Mouse (Mus musculus) C2C12 (cell line): ENCODE results near the gene Ap4b1.

Experiments
- CEBPB ChIP-seq: IDR thresholded peaks from one replicate; pipeline ENCODE4 v1.6.1; 2011; ENCODE audit warnings: low read depth, mild to moderate bottlenecking, control low read depth, moderate library complexity
- CTCF ChIP-seq: IDR thresholded peaks from one replicate; pipeline ENCODE4 v1.5.1; 2011; ENCODE audit not compliant: control insufficient read depth, insufficient read depth, insufficient read length
- MAX ChIP-seq: IDR thresholded peaks from one replicate; pipeline ENCODE4 v1.6.1; 2011; ENCODE audit warnings: mild to moderate bottlenecking, control low read depth
- MYOD1 ChIP-seq: IDR thresholded peaks from one replicate; pipeline ENCODE4 v1.6.1; 2011; ENCODE audit warnings: low read depth; ENCODE audit not compliant: control insufficient read depth, insufficient read length
- MYOG ChIP-seq: IDR thresholded peaks from one replicate; pipeline ENCODE4 v1.6.1; 2011; ENCODE audit not compliant: control insufficient read depth, insufficient read length; ENCODE audit errors: extremely low read depth
- USF1 ChIP-seq: IDR thresholded peaks from one replicate; pipeline ENCODE4 v1.6.1; 2011; ENCODE audit warnings: low read depth, mild to moderate bottlenecking, control low read depth, moderate library complexity

- no peak for TF ChIP-seq CTCF
- TF ChIP-seq MAX = no peak
- TF ChIP-seq USF1 = no peak
- TF ChIP-seq MYOG = no peak
- no peak for TF ChIP-seq CEBPB
- TF ChIP-seq MYOD1 = no peak
Observed at GRCm38 (mm10) chr3:103789096-103789495, 20.2 kb upstream of the Ap4b1 start.
